Mouse (Mus musculus) stomach, postnatal 0 days (tissue): ENCODE results near the gene Tor2a. TPM values are rescaled to one million over a fixed set of nuclear protein-coding genes. Genes with fewer than 3 reads are reported as not detected.
A peak's percentile ranks its signal among the peaks of the same experiment; 100 is the strongest.

Experiments used
- ATAC-seq: fragments of 200-750 bp; cut with Nextera tagmentation; 2 replicates; pipeline ENCODE4 v1.8.0; 2017; ENCODE audit not compliant: low FRiP score, low TSS enrichment
- DNase-seq: peaks from one replicate; pipeline ENCODE4 v3.0.0-alpha.2; 2016; ENCODE audit warnings: low spot score
- H3K27ac ChIP-seq: fragments of 300-500 bp; sonication (generic); replicated peaks from 2 replicates; pipeline ENCODE4 v1.5.1; 2014; ENCODE audit warnings: mild to moderate bottlenecking, control low read depth
- H3K27me3 ChIP-seq: fragments of 300-500 bp; sonication (generic); 2 replicates; pipeline ENCODE4 v1.6.1; 2014; ENCODE audit warnings: low read length; ENCODE audit not compliant: control insufficient read depth, insufficient read depth
- H3K36me3 ChIP-seq: fragments of 300-500 bp; sonication (generic); 2 replicates; pipeline ENCODE4 v1.6.1; 2014; ENCODE audit warnings: low read length, mixed read lengths; ENCODE audit not compliant: control insufficient read depth, insufficient read depth
- H3K4me1 ChIP-seq: fragments of 300-500 bp; sonication (generic); replicated peaks from 2 replicates; pipeline ENCODE4 v1.6.1; 2014; ENCODE audit warnings: antibody characterized with exemption; ENCODE audit not compliant: control insufficient read depth, insufficient read depth
- H3K4me2 ChIP-seq: fragments of 300-500 bp; sonication (generic); replicated peaks from 2 replicates; pipeline ENCODE4 v1.6.1; 2014; ENCODE audit warnings: low read depth, mild to moderate bottlenecking, control low read depth, moderate library complexity
- H3K4me3 ChIP-seq: fragments of 300-500 bp; sonication (generic); 2 replicates; pipeline ENCODE4 v1.5.1; 2014; ENCODE audit warnings: low read depth, low read length, control low read depth
- H3K9ac ChIP-seq: fragments of 300-500 bp; sonication (generic); 2 replicates; pipeline ENCODE4 v1.6.1; 2014; ENCODE audit warnings: mild to moderate bottlenecking, low read length, control low read depth, mixed read lengths
- H3K9me3 ChIP-seq: fragments of 300-500 bp; sonication (generic); 2 replicates; pipeline ENCODE4 v1.6.1; 2016; ENCODE audit warnings: low read length; ENCODE audit not compliant: control insufficient read depth
- CTCF ChIP-seq: IDR thresholded peaks from 2 replicates; pipeline ENCODE4 v1.5.1; 2016; ENCODE audit warnings: antibody characterized with exemption, low read depth, mild to moderate bottlenecking, moderate library complexity
- EP300 ChIP-seq: optimal IDR thresholded peaks from 2 replicates; pipeline ENCODE3; 2016; ENCODE audit warnings: antibody characterized with exemption
- WGBS: fragments of 180-500 bp; shearing (Covaris S2); extraction: QIAGEN DNeasy Blood & Tissue Kit; methylation state at CpG from one replicate; pipeline ENCODE4 v1.1.7; 2014; 5-methylcytosine and 5-hydroxymethylcytosine counted together
- polyA plus RNA-seq: library from polyadenylated mRNA; unstranded; fragments of >200 nt; fragmentation: Nextera tagmentation; extraction: Ambion mirVana; gene quantifications from 2 replicates; pipeline ENCODE4 v1.2.1, GENCODE M21; 2015

Tor2a gene
- polyA plus RNA-seq, 1 experiment from 2014 or later: 45.9 TPM

DNA sequence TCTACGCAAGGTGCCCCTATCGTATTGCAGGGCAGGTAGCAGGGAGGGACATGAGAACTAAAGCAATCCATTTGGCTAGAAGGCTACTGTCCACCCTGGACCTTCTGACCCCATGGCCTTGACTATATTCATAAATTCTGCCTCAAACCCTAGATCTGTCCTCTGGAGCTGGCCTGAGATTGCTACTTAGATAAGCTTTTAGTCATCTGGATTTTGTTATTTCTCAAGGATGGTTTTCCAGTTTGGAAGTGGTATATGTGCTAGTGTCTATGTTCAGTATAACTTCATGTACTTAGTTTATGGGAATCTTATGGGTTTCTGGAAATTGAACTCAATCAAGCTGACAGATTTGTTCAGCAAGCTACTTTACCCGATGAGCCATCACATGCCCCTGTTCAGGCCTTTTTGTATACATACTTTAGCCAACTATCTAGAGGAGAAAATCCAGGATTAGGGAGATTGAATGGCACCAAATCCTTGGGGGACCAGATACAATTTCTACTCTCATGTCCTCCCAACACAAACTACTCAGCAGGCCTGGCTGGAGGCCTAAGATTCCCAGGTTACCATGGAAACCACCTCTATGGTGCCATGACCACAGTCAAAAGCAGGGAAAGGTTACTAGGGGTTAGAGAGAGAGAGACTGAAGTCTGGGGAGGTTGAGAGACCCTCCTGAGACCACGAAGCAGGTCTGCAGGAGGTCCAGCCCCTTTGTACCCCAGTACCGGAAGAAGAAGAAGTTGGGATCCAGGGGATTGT lies 12.5 kb downstream of the Tor2a start:
- ATAC-seq: no peak
- no peaks in the 10 kb centered on the region for H3K27me3 ChIP-seq
- no peak for DNase-seq
- no peaks in the 10 kb centered on the region for H3K4me1 ChIP-seq
- H3K36me3 ChIP-seq: no peaks in the 10 kb centered on the region
- no peak overlapping the region for H3K4me2 ChIP-seq
- no peaks in the 10 kb centered on the region for H3K9me3 ChIP-seq
- no peak overlapping the region for H3K4me3 ChIP-seq
- TF ChIP-seq EP300 (no peak), CTCF (no peak)
- H3K9ac ChIP-seq: no peak overlapping the region
- H3K27ac ChIP-seq: no peak overlapping the region
- 77% methylated on average over 5 of the region's 5 CpGs for WGBS

DNA sequence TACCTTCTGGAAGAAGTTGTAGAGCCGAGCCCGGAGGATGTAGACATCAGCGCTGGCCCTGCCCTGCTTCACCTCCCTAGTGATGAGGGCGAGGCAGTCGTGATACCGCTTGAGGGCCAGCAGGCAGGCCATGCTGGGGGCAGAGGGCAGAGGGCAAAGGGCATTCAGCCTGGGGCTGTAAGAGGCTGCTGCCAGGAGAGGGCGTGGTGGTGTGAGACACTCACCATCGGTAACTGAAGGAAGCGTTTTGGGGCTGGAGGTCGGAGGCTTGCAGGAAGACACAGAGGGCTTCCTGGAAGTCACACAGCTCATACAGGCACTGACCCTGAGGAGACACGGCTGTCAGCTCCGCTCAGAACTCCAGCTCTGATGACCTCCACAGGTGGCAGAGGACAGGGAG lies 14.9 kb downstream of the Tor2a start:
- Histone ChIP-seq H3K9ac (no peak overlapping the region), H3K36me3 (no peaks in the 10 kb centered on the region), H3K4me3 (no peak overlapping the region), H3K27me3 (no peaks in the 10 kb centered on the region), H3K9me3 (no peaks in the 10 kb centered on the region), H3K4me2 (no peak overlapping the region), H3K4me1 (0 out of 2 replicates have a peak, but pooled peaks cover 4% of the 10 kb centered on the region), H3K27ac (no peak overlapping the region)
- no peak for ATAC-seq
- TF ChIP-seq EP300 (no peak), CTCF (peak; percentile 28; the same call in 1 of the 2 replicates)
- DNase-seq: peak; percentile 49
- WGBS: 24% methylated on average over 12 of the region's 12 CpGs

DNA sequence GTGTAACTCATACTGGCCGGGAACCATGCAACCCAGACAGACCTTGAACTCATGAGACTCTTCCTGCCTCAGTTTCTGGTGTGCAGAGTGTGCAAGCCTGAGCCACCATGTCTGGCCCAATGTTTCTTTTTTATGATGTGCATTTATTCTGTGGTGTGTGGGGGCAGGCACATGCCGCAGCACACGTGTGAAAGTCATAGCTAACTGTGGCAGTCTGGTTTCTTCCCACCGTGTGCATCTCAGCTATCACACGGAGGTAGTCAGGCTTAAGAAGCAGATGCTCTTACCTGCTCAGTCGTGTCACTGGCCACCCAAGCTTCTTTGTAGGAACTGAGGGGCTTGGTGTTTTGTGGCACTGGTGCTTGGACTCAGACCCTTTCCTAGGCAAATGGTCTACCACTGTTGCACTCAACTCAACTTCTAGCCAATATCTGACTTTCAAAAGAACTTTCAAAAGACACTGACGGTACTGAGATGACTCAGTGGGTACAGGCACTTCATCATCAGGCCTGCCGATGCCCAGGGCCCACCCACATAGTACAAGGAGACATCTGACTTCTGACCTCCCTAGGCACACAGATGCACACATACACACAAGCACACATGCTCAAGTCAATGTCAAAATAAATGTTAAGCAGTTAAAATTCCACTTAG lies 15.7 kb downstream of the Tor2a start:
- TF ChIP-seq EP300: no peak
- TF ChIP-seq CTCF: no peak
- Histone ChIP-seq H3K4me2 (no peak overlapping the region), H3K4me3 (no peak overlapping the region), H3K9ac (no peak overlapping the region), H3K4me1 (0 out of 2 replicates have a peak, but pooled peaks cover 4% of the 10 kb centered on the region), H3K36me3 (no peaks in the 10 kb centered on the region), H3K27me3 (no peaks in the 10 kb centered on the region), H3K9me3 (no peaks in the 10 kb centered on the region), H3K27ac (no peak overlapping the region)
- no peak for DNase-seq
- WGBS: 80% methylated on average over 8 of the region's 8 CpGs
- no peak for ATAC-seq

DNA sequence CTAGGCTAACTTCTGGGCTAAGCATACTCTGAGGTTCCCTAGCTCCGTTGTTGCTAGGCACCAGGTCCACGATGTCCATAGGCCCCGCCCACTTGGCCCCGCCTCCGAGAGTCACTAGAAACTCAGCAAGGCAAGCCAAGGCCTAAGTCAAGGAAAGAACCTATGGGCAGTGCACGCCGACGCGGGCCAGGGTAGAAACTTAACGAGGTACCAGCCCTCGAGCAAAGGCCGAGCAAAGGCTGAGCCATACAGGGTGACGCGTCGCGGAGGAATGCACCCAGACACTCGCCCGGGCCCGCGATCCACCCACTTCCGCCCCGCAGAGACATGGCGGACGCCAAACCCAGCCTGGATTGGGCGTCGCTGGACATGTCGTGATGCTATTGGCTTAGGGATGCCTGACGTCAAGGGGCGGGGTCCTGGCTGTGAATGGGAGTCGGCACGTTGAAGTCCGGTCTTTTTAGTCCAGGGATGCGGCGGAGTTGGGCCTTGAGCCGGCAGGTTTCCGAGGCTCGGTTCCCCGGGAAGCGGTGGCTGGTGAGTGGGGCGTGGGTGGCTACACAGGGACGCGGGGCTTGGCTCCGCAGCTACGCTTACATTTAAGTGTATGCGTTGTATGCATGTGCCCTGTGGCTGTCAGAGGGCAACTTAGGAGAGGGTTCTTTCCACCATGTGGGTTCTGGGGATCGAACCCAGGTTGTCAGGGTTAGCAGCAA lies 18.5 kb downstream of the Tor2a start, which contains the start of the genes Ttc16 and Ptrh1:
Gene Ttc16 (minus strand): TSS at position 275 of the 716 bp plus-strand sequence.
Gene Ptrh1 (plus strand): TSS at position 428 of the 716 bp plus-strand sequence.
- ATAC-seq: peak; percentile 97
- H3K4me2 ChIP-seq: peak within 1 kb of the TSS; percentile 70
- H3K4me1 ChIP-seq: 0 out of 2 replicates have a peak, but pooled peaks cover 4% of the 10 kb centered on the region
- no peaks in the 10 kb centered on the region for H3K27me3 ChIP-seq
- H3K9ac ChIP-seq: peak within 1 kb of the TSS; percentile 56
- H3K36me3 ChIP-seq: no peaks in the 10 kb centered on the region
- WGBS: under 1% methylated on average over 46 of the region's 46 CpGs
- peak; percentile 99 for DNase-seq
- peak within 1 kb of the TSS; percentile 49 for H3K27ac ChIP-seq
- TF ChIP-seq CTCF (no peak), EP300 (no peak)
- H3K9me3 ChIP-seq: no peaks in the 10 kb centered on the region
- peak within 1 kb of the TSS; percentile 47 for H3K4me3 ChIP-seq

DNA sequence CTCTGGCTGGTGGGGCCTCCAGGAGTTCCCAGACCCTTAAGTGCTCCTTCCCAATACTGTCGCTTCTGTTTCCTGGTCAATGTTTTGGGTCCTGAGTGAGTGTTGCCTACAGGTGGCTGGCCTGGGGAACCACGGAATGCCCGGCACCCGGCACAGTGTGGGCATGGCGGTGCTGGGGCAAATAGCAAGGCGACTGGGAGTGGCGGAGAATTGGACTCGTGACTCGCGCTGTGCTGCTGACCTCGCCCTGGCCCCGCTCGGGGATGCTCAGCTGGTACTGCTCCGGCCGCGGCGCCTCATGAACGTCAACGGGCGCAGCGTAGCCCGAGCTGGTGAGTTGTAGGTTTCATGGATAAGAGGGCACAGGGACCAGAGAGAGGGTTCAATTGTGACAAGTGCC lies 19.2 kb downstream of the Tor2a start:
- Histone ChIP-seq H3K9ac (peak overlapping the region; percentile 56), H3K9me3 (no peaks in the 10 kb centered on the region), H3K36me3 (no peaks in the 10 kb centered on the region), H3K27me3 (no peaks in the 10 kb centered on the region), H3K27ac (no peak overlapping the region), H3K4me3 (peak overlapping the region; percentile 47), H3K4me1 (0 out of 2 replicates have a peak, but pooled peaks cover 4% of the 10 kb centered on the region), H3K4me2 (peak overlapping the region; percentile 70)
- peak; percentile 48 for DNase-seq
- ATAC-seq: no peak
- 28% methylated on average over 22 of the region's 22 CpGs for WGBS
- TF ChIP-seq EP300 (no peak), CTCF (no peak)
